Mouse (Mus musculus): ENCODE measurements at regions not wholly inside any gene's neighbourhood (a gene's known extent, or its start where the extent isn't known, plus 50 kb on each side); places are given as distances from the start of the nearest gene placed in this dataset.

- DNase-seq = no peak
These were observed 52.0 kb downstream of the Gm11983 start for GRCm38 (mm10) chr11:6785471-6785870.

GRCm38 (mm10) chr11:6782826-6783225 lies 54.6 kb downstream of the Gm11983 start:
- no peak for DNase-seq

GRCm38 (mm10) chr11:6779752-6780151 lies 57.7 kb downstream of the Gm11983 start:
- DNase-seq = no peak

GRCm38 (mm10) chr11:6778596-6779360 lies 58.7 kb downstream of the Gm11983 start:
- no peak for DNase-seq

GRCm38 (mm10) chr11:6777566-6777965 lies 59.9 kb downstream of the Gm11983 start:
- no peak for DNase-seq

GRCm38 (mm10) chr11:6774656-6775055 lies 62.8 kb downstream of the Gm11983 start:
- no peak for DNase-seq

- no peak for DNase-seq
These were observed 63.5 kb downstream of the Gm11983 start for GRCm38 (mm10) chr11:6773951-6774350.

GRCm38 (mm10) chr11:6773364-6773763 lies 64.1 kb downstream of the Gm11983 start:
- no peak for DNase-seq

GRCm38 (mm10) chr11:6769437-6769765 lies 68.1 kb downstream of the Gm11983 start:
- DNase-seq = no peak

- peak; percentile 94 to 95 for DNase-seq
These were observed 68.6 kb downstream of the Gm11983 start for GRCm38 (mm10) chr11:6768599-6769436.

GRCm38 (mm10) chr11:6766725-6767124 lies 70.7 kb downstream of the Gm11983 start:
- DNase-seq = no peak

- peak; percentile 19 to 31 for DNase-seq
These were observed 72.0 kb downstream of the Gm11983 start for GRCm38 (mm10) chr11:6765333-6765957.

- DNase-seq = no peak
These were observed 73.3 kb downstream of the Gm11983 start for GRCm38 (mm10) chr11:6764186-6764585.

GRCm38 (mm10) chr11:6763001-6763400 lies 74.5 kb downstream of the Gm11983 start:
- no peak for DNase-seq

GRCm38 (mm10) chr11:6761876-6762628 lies 75.4 kb downstream of the Gm11983 start:
- no peak for DNase-seq

- DNase-seq = no peak
These were observed 77.9 kb downstream of the Gm11983 start for GRCm38 (mm10) chr11:6759578-6759977.

GRCm38 (mm10) chr11:6739439-6739838 lies 81.1 kb downstream of the Ramp3 start:
- no peak for DNase-seq

GRCm38 (mm10) chr11:6738581-6738980 lies 80.3 kb downstream of the Ramp3 start:
- no peak for DNase-seq

GRCm38 (mm10) chr11:6738163-6738562 lies 79.8 kb downstream of the Ramp3 start:
- no peak for DNase-seq

- DNase-seq = peak in 1 of 2 experiments; percentile 32
These were observed 76.6 kb downstream of the Ramp3 start for GRCm38 (mm10) chr11:6734746-6735430.

GRCm38 (mm10) chr11:6731505-6731904 lies 73.2 kb downstream of the Ramp3 start:
- DNase-seq = no peak
